Comparison of ENCODE assay signal across 33 mouse cellular contexts in the genomic region with DNA sequence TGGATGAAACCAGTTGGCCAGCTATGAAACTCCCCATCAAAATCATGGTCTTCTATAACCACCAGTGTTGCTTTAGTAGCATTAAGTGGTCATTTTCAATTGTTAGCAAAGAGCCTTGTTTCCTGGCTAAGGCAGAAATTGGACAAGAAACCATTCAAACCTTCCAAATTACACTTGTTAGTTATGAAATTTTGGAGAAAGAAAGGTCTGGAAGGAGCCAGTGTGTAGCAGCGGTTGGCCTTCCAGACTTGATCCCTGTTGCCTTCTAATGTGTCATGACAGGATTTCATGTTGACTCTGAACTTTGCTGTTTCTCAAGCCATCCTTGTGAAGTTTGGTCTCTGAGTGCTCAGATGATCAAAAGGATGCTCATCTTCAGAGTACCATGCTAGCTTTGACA. TPM values are rescaled to one million over a fixed set of nuclear protein-coding genes. Genes with fewer than 3 reads are reported as not detected.
DNase-seq lines count a peak whose midpoint lies in the region; ATAC-seq and TF ChIP-seq lines count a peak whose summit lies in the region.
"Had no signal": no experiment of that assay in that cellular context is flagged by ENCODE, and none has a peak within 500 bp of the region (broad histone marks: within the 10 kb centered on the region; RNA-seq: fewer than 3 reads in every experiment).

No protein-coding gene starts in this region.

- TF ChIP-seq CTCF in lung, adult 2 months (IDR thresholded peaks at IDR 0.05; ENCODE audit: insufficient read depth, low read length), result no peak

- no peaks in the 10 kb centered on the region for H3K36me3 ChIP-seq in embryonic facial prominence, embryonic 14.5 days (ENCODE audit: control insufficient read depth, insufficient read depth, low read length)
- no peaks in the 10 kb centered on the region for H3K36me3 ChIP-seq in embryonic facial prominence, embryonic 10.5 days (replicated peaks)
- no peaks in the 10 kb centered on the region for H3K36me3 ChIP-seq in heart, embryonic 12.5 days
- H3K36me3 ChIP-seq: embryonic facial prominence, embryonic 12.5 days; heart, embryonic 13.5 days; limb, embryonic 13.5 days; midbrain, embryonic 12.5 days; neural tube, embryonic 13.5 days had no signal

- peak; percentile 4 for DNase-seq in embryonic facial prominence, embryonic 14.5 days (ENCODE audit: low spot score)
- DNase-seq in embryonic facial prominence, embryonic 10.5 days (ENCODE audit: low spot score), result no peak
- DNase-seq in heart, adult 8-10 months (ENCODE audit: low spot score), result peak; percentile 58
- peak; percentile 28 for DNase-seq in lung, postnatal 10 days
- no peak for DNase-seq in lung, adult 2 months
- no peak for DNase-seq in kidney, adult 9 months
- no peak for DNase-seq in kidney, postnatal 4 days
- DNase-seq: adrenal gland, postnatal 10 days; cerebellum, adult 9-10 months; cerebellum, postnatal 36 days; gastrocnemius, postnatal 36 days; kidney, postnatal 14 days; right cerebral cortex, postnatal 4 days; thymus, adult 2 months; thymus, postnatal 36 days had no signal

- no peak overlapping the region for H3K9ac ChIP-seq in embryonic facial prominence, embryonic 14.5 days (ENCODE audit: low read depth, low read length)
- no peak overlapping the region for H3K9ac ChIP-seq in heart, embryonic 12.5 days
- H3K9ac ChIP-seq: embryonic facial prominence, embryonic 12.5 days; heart, embryonic 13.5 days; hindbrain, embryonic 14.5 days; limb, embryonic 13.5 days; midbrain, embryonic 12.5 days; neural tube, embryonic 13.5 days had no signal

- H3K4me1 ChIP-seq in embryonic facial prominence, embryonic 14.5 days (ENCODE audit: control insufficient read depth, insufficient read depth, low read length), result no peaks in the 10 kb centered on the region
- H3K4me1 ChIP-seq in embryonic facial prominence, embryonic 10.5 days, result no peaks in the 10 kb centered on the region
- H3K4me1 ChIP-seq in heart, embryonic 12.5 days (replicated peaks), result no peaks in the 10 kb centered on the region
- H3K4me1 ChIP-seq in lung, adult 2 months (ENCODE audit: control insufficient read depth, insufficient read depth, low read length), result no peaks in the 10 kb centered on the region
- H3K4me1 ChIP-seq: embryonic facial prominence, embryonic 12.5 days; heart, embryonic 13.5 days; megakaryocyte, embryonic 14.5 days; midbrain, embryonic 12.5 days; neural tube, embryonic 13.5 days had no signal

- WGBS in embryonic facial prominence, embryonic 14.5 days, result 78% methylated on average over 1 of the region's 1 CpGs
- 90% methylated on average over 1 of the region's 1 CpGs for WGBS in embryonic facial prominence, embryonic 10.5 days
- WGBS in heart, embryonic 12.5 days, result 74% methylated on average over 1 of the region's 1 CpGs
- 58% methylated on average over 1 of the region's 1 CpGs for WGBS in lung, adult 2 months

- H3K27ac ChIP-seq in embryonic facial prominence, embryonic 14.5 days (replicated peaks; ENCODE audit: low read depth, low read length), result no peak overlapping the region
- no peak overlapping the region for H3K27ac ChIP-seq in embryonic facial prominence, embryonic 10.5 days (replicated peaks)
- no peak overlapping the region for H3K27ac ChIP-seq in heart, embryonic 12.5 days (ENCODE audit: poor library complexity, severe bottlenecking)
- H3K27ac ChIP-seq: embryonic facial prominence, embryonic 12.5 days; heart, embryonic 13.5 days; hindbrain, embryonic 14.5 days; layer of hippocampus, adult 2 months; limb, embryonic 13.5 days; midbrain, embryonic 12.5 days; neural tube, embryonic 13.5 days had no signal

- H3K4me2 ChIP-seq in embryonic facial prominence, embryonic 14.5 days (ENCODE audit: low read depth, low read length), result no peak overlapping the region
- H3K4me2 ChIP-seq in heart, embryonic 12.5 days, result no peak overlapping the region
- H3K4me2 ChIP-seq: embryonic facial prominence, embryonic 12.5 days; heart, embryonic 13.5 days; hindbrain, embryonic 14.5 days; limb, embryonic 13.5 days; liver, embryonic 11.5 days; midbrain, embryonic 12.5 days; neural tube, embryonic 13.5 days had no signal

- no peaks in the 10 kb centered on the region for H3K9me3 ChIP-seq in embryonic facial prominence, embryonic 14.5 days (ENCODE audit: control insufficient read depth, low read length)
- H3K9me3 ChIP-seq in embryonic facial prominence, embryonic 10.5 days, result no peaks in the 10 kb centered on the region
- H3K9me3 ChIP-seq in heart, embryonic 12.5 days (replicated peaks), result no peaks in the 10 kb centered on the region
- H3K9me3 ChIP-seq: embryonic facial prominence, embryonic 12.5 days; heart, embryonic 13.5 days; limb, embryonic 13.5 days; midbrain, embryonic 12.5 days; neural tube, embryonic 13.5 days had no signal

- H3K27me3 ChIP-seq in embryonic facial prominence, embryonic 14.5 days (replicated peaks; ENCODE audit: control insufficient read depth, insufficient read depth, low read length), result no peaks in the 10 kb centered on the region
- H3K27me3 ChIP-seq in embryonic facial prominence, embryonic 10.5 days (replicated peaks; ENCODE audit: low read depth, poor library complexity, severe bottlenecking), result no peaks in the 10 kb centered on the region
- H3K27me3 ChIP-seq in heart, embryonic 12.5 days (replicated peaks), result no peaks in the 10 kb centered on the region
- H3K27me3 ChIP-seq: CH12.LX; embryonic facial prominence, embryonic 12.5 days; heart, embryonic 13.5 days; megakaryocyte, embryonic 14.5 days; midbrain, embryonic 12.5 days; neural tube, embryonic 13.5 days had no signal

- no peak for TF ChIP-seq POLR2A in lung, adult 2 months (IDR thresholded peaks at IDR 0.05; ENCODE audit: borderline replicate concordance, extremely low read depth, low read depth, low read length)

- H3K4me3 ChIP-seq in embryonic facial prominence, embryonic 14.5 days (ENCODE audit: low read depth, low read length), result no peak overlapping the region
- H3K4me3 ChIP-seq in embryonic facial prominence, embryonic 10.5 days, result no peak overlapping the region
- no peak overlapping the region for H3K4me3 ChIP-seq in heart, embryonic 12.5 days
- no peak overlapping the region for H3K4me3 ChIP-seq in lung, adult 2 months (replicated peaks; ENCODE audit: extremely low read depth, low read depth, low read length)
- H3K4me3 ChIP-seq: embryonic facial prominence, embryonic 12.5 days; heart, embryonic 13.5 days; layer of hippocampus, adult 2 months; limb, embryonic 13.5 days; megakaryocyte, embryonic 14.5 days; midbrain, embryonic 12.5 days; neural tube, embryonic 13.5 days had no signal

- ATAC-seq in embryonic facial prominence, embryonic 14.5 days (ENCODE audit: low read depth), result no peak
- no peak for ATAC-seq in heart, embryonic 12.5 days (ENCODE audit: insufficient number of reproducible peaks, low FRiP score)
- ATAC-seq: forebrain, embryonic 16.5 days; intestine, postnatal 0 days had no signal

RNA-seq across cellular contexts. Expression of a gene that starts 17.9 kb away (rescaled TPM):
- polyA plus RNA-seq in embryonic facial prominence, embryonic 14.5 days (2014; fragmentation: Nextera tagmentation; extraction: Ambion mirVana), result 0.36 and 0.39 TPM in 2 replicates
- polyA plus RNA-seq in embryonic facial prominence, embryonic 10.5 days (2016; fragmentation: Nextera tagmentation; extraction: Ambion mirVana), result 0.59 and 0.73 TPM in 2 replicates
- not detected for total RNA-seq in heart, adult 8-10 months (2022)
- 0.10 and 0.21 TPM in 2 replicates for polyA plus RNA-seq in heart, embryonic 12.5 days (2016; fragmentation: Nextera tagmentation; extraction: Ambion mirVana)
- polyA plus RNA-seq in lung, adult 2 months (2012; rRNA removed), result not detected in 2 replicates
- total RNA-seq: adrenal gland, postnatal 10 days; CH12.LX; ES-E14; gastrocnemius, postnatal 36 days; hematopoietic stem cell, adult 5-6 weeks; layer of hippocampus, adult 2 months; layer of hippocampus, postnatal 25 days; left cerebral cortex, postnatal 36 days had no signal
- polyA plus RNA-seq: C2C12; thymus, adult 2 months had no signal

Comparison
In these comparisons a context has a peak if more than half of its experiments do, and no peak if none do; other contexts are left out.
1. DNase-seq: peak in embryonic facial prominence, embryonic 14.5 days (single experiment), heart, adult 8-10 months (single experiment) and lung, postnatal 10 days (single experiment); none in embryonic facial prominence, embryonic 10.5 days (single experiment), lung, adult 2 months (single experiment), kidney, adult 9 months (single experiment) and kidney, postnatal 4 days (0 of 2).